Mouse (Mus musculus) heart, embryonic 14.5 days (tissue): ENCODE measurements at regions not wholly inside any gene's neighbourhood (a gene's known extent, or its start where the extent isn't known, plus 50 kb on each side); places are given as distances from the start of the nearest gene placed in this dataset.

ENCODE experiments used
- ATAC-seq: fragments of 200-750 bp; cut with Nextera tagmentation; 2 replicates; pipeline ENCODE4 v1.8.0; 2017; ENCODE audit warnings: low read depth, moderate TSS enrichment; ENCODE audit not compliant: insufficient number of reproducible peaks, insufficient read depth, low FRiP score
- H3K27ac ChIP-seq, 2 experiments: fragments of 200-500 bp in 1 of 2; fragments of 300-500 bp in 1 of 2; sonication (generic) in 1 of 2; replicated peaks in 1 of 2; 2 replicates each; pipeline ENCODE4 v1.5.1; 2012 to 2014; ENCODE audit warnings: low read depth in 2 of 2, low read length in 2 of 2, control low read depth in 1 of 2, mild to moderate bottlenecking in 1 of 2, mixed read lengths in 1 of 2; ENCODE audit not compliant: control insufficient read depth in 1 of 2, insufficient read depth in 1 of 2
- H3K27me3 ChIP-seq: fragments of 300-500 bp; sonication (generic); 2 replicates; pipeline ENCODE4 v1.6.1; 2014; ENCODE audit warnings: mild to moderate bottlenecking, low read length, control low read depth; ENCODE audit not compliant: control insufficient read depth, insufficient read depth
- H3K36me3 ChIP-seq: fragments of 300-500 bp; sonication (generic); 2 replicates; pipeline ENCODE4 v1.6.1; 2014; ENCODE audit warnings: mild to moderate bottlenecking, control low read depth, low read length, mixed read lengths; ENCODE audit not compliant: control insufficient read depth, insufficient read depth
- H3K4me1 ChIP-seq, 2 experiments: fragments of 200-500 bp in 1 of 2; fragments of 300-500 bp in 1 of 2; sonication (generic) in 1 of 2; 2 replicates each; pipeline ENCODE4 v1.6.1; 2012 to 2014; ENCODE audit warnings: low read length in 2 of 2, control low read depth in 1 of 2, mixed read lengths in 1 of 2; ENCODE audit not compliant: control insufficient read depth in 2 of 2, insufficient read depth in 2 of 2
- H3K4me2 ChIP-seq: fragments of 300-500 bp; sonication (generic); 2 replicates; pipeline ENCODE4 v1.6.1; 2014; ENCODE audit warnings: mild to moderate bottlenecking, low read length
- H3K4me3 ChIP-seq, 2 experiments: fragments of 200-500 bp in 1 of 2; fragments of 300-500 bp in 1 of 2; sonication (generic) in 1 of 2; 2 replicates each; pipeline ENCODE4 v1.5.1; 2012 to 2014; ENCODE audit warnings: low read length in 2 of 2, mild to moderate bottlenecking in 2 of 2, control low read depth in 1 of 2, low read depth in 1 of 2, moderate library complexity in 1 of 2; ENCODE audit not compliant: control insufficient read depth in 1 of 2, insufficient read depth in 1 of 2
- H3K9ac ChIP-seq: fragments of 300-500 bp; sonication (generic); 2 replicates; pipeline ENCODE4 v1.6.1; 2014; ENCODE audit warnings: mild to moderate bottlenecking, low read length
- H3K9me3 ChIP-seq: fragments of 300-500 bp; sonication (generic); 2 replicates; pipeline ENCODE4 v1.6.1; 2016; ENCODE audit warnings: low read length, control low read depth; ENCODE audit not compliant: control insufficient read depth
- WGBS: fragments of 180-500 bp; shearing (Covaris S2); extraction: QIAGEN DNeasy Blood & Tissue Kit; methylation state at CpG from one replicate; pipeline ENCODE4 v1.1.7; 2014; 5-methylcytosine and 5-hydroxymethylcytosine counted together

GRCm38 (mm10) chr12:32741465-32741864, 77.9 kb upstream of the Nampt start:
- Histone ChIP-seq H3K9me3 (no peaks in the 10 kb centered on the region), H3K4me3 (no peak overlapping the region), H3K27ac (no peak overlapping the region), H3K36me3 (no peaks in the 10 kb centered on the region), H3K4me1 (no peaks in the 10 kb centered on the region), H3K4me2 (no peak overlapping the region), H3K9ac (no peak overlapping the region), H3K27me3 (no peaks in the 10 kb centered on the region)
- ATAC-seq, result no peak

GRCm38 (mm10) chr12:32757441-32758119, 61.8 kb upstream of the Nampt start:
- ATAC-seq, result no peak
- no peak overlapping the region for H3K27ac ChIP-seq
- H3K4me1 ChIP-seq, result peaks cover 3 to 14% of the 10 kb centered on the region in 2 experiments
- H3K9ac ChIP-seq, result no peak overlapping the region
- no peaks in the 10 kb centered on the region for H3K9me3 ChIP-seq
- no peak overlapping the region for H3K4me3 ChIP-seq
- H3K4me2 ChIP-seq, result no peak overlapping the region
- H3K27me3 ChIP-seq, result peaks cover 65% of the 10 kb centered on the region
- 69% methylated on average over 2 of the region's 2 CpGs for WGBS
- H3K36me3 ChIP-seq, result no peaks in the 10 kb centered on the region

DNA sequence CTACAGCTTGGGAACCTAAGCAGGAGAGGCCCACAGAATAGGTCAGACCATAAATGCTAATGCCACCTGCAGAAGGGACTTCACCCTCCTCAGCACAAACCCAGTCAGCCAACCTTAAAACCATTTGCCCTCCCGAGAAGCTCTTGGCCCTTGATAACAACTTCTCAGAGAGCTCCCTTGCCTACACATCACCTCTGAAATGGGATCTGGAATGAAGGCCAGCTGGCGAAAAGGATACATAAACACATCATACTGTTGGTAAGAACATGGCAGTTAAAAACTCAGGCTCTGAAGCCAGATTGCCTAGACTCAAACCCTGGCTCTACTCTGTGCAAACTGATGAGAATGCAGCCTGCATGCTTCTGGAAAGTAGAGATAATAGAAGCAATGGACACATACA, 61.2 kb upstream of the Nampt start:
- Histone ChIP-seq H3K4me3 (no peak overlapping the region), H3K4me1 (peaks cover 3 to 14% of the 10 kb centered on the region in 2 experiments), H3K27me3 (peaks cover 69% of the 10 kb centered on the region), H3K9ac (no peak overlapping the region), H3K4me2 (no peak overlapping the region), H3K36me3 (no peaks in the 10 kb centered on the region), H3K27ac (no peak overlapping the region), H3K9me3 (no peaks in the 10 kb centered on the region)
- ATAC-seq, result no peak
- WGBS, result 81% methylated on average over 2 of the region's 2 CpGs

GRCm38 (mm10) chr12:32760627-32761026, 58.7 kb upstream of the Nampt start:
- H3K4me2 ChIP-seq, result peak overlapping the region; percentile 35
- H3K4me1 ChIP-seq, result peaks cover 3 to 14% of the 10 kb centered on the region in 2 experiments
- peak; percentile 42; the same call in 1 of the 2 replicates for ATAC-seq
- no peaks in the 10 kb centered on the region for H3K36me3 ChIP-seq
- H3K9me3 ChIP-seq, result no peaks in the 10 kb centered on the region
- no peak overlapping the region for H3K4me3 ChIP-seq
- WGBS, result 12% methylated on average over 3 of the region's 3 CpGs
- no peak overlapping the region for H3K9ac ChIP-seq
- peaks cover 65% of the 10 kb centered on the region for H3K27me3 ChIP-seq
- no peak overlapping the region for H3K27ac ChIP-seq

DNA sequence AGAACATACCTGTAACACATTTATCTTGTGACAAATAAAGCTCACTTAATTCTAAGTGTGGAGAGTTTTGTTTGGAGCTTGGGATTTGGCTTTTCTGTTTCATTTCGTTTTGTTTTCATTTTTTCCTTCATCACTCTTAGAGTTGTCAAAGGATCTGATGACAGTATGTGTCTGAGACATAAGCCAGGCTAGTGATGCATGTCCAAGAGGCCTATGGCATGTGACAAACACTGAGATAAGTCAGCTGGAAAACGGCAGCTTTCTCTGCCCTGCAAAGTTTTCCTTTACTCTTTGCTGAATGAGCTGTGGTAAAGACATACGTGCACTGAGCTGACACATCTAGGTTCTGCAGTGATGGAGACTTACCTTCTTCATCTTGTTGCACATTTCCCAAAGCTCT, 58.3 kb upstream of the Nampt start:
- Histone ChIP-seq H3K27me3 (peaks cover 61% of the 10 kb centered on the region), H3K9ac (no peak overlapping the region), H3K4me3 (no peak overlapping the region), H3K4me1 (peaks cover 3 to 14% of the 10 kb centered on the region in 2 experiments), H3K36me3 (no peaks in the 10 kb centered on the region), H3K4me2 (peak overlapping the region; percentile 35), H3K27ac (peak overlapping the region; percentile 33 to 43; a peak in 1 of 4 replicates), H3K9me3 (no peaks in the 10 kb centered on the region)
- 10% methylated on average over 3 of the region's 3 CpGs for WGBS
- peak; percentile 81 for ATAC-seq

DNA sequence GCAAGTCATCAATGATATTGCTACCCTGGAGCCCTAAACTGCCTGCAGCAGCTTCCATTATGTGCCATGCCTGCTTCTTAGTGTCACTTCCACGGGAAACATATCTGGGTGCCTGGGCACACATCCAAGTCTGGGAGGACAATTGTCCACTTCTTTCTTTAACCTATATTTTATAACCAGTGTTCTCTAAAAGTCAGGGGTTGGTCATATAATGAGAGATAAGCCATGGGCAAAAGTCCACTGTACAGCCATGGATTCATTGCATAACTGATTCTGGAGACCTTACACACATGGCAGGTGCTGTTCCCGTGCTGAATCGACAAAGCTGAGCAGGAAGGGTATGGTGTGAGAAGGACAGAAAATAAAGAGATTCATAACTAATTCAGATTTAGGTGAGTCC, 55.1 kb upstream of the Nampt start:
- ATAC-seq, result no peak
- Histone ChIP-seq H3K9ac (no peak overlapping the region), H3K4me1 (peaks cover 7 to 21% of the 10 kb centered on the region in 2 experiments), H3K4me2 (no peak overlapping the region), H3K27me3 (peaks cover 41% of the 10 kb centered on the region), H3K36me3 (no peaks in the 10 kb centered on the region), H3K4me3 (no peak overlapping the region), H3K27ac (no peak overlapping the region), H3K9me3 (no peaks in the 10 kb centered on the region)
- 65% methylated on average over 3 of the region's 3 CpGs for WGBS

DNA sequence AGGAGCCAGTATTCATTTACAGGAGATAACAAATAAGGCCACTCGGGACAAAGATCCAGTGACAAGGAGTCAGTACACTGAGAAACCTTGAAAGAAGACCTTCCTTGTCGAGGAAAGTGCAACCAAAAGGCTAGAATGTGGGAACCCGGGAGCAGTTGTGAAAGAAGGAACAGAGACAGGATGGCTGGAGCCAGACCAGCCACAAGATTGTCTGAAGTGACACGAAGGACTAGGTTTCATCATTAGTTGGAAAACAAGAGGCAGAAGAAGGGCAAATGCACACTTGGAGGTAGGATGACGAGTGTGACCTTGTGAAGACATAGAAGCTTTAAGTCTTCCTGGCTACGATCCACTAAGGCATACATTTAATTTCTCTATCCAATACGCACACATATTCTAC, 54.6 kb upstream of the Nampt start:
- H3K36me3 ChIP-seq, result no peaks in the 10 kb centered on the region
- no peak overlapping the region for H3K9ac ChIP-seq
- no peak overlapping the region for H3K4me3 ChIP-seq
- no peak for ATAC-seq
- no peaks in the 10 kb centered on the region for H3K9me3 ChIP-seq
- 82% methylated on average over 7 of the region's 7 CpGs for WGBS
- H3K4me1 ChIP-seq, result peaks cover 7 to 21% of the 10 kb centered on the region in 2 experiments
- H3K27me3 ChIP-seq, result peaks cover 37% of the 10 kb centered on the region
- H3K4me2 ChIP-seq, result no peak overlapping the region
- H3K27ac ChIP-seq, result no peak overlapping the region

- Histone ChIP-seq H3K4me2 (no peak overlapping the region), H3K27me3 (peaks cover 37% of the 10 kb centered on the region), H3K4me1 (peaks cover 7 to 11% of the 10 kb centered on the region in 2 experiments), H3K9me3 (no peaks in the 10 kb centered on the region), H3K27ac (no peak overlapping the region), H3K4me3 (no peak overlapping the region), H3K36me3 (no peaks in the 10 kb centered on the region), H3K9ac (no peak overlapping the region)
- ATAC-seq, result no peak
These were observed 53.5 kb upstream of the Nampt start for GRCm38 (mm10) chr12:32765861-32766260.
